Mouse (Mus musculus) hindbrain, postnatal 0 days (tissue): ENCODE results near the gene Ankrd6. TPM values are rescaled to one million over a fixed set of nuclear protein-coding genes. Genes with fewer than 3 reads are reported as not detected.

ENCODE experiments used
- ATAC-seq: fragments of 200-750 bp; cut with Nextera tagmentation; 2 replicates; pipeline ENCODE4 v1.8.0; 2017; ENCODE audit warnings: mild to moderate bottlenecking, moderate TSS enrichment, moderate library complexity
- DNase-seq: peaks from one replicate; pipeline ENCODE4 v3.0.0-alpha.2; 2015; ENCODE audit warnings: low spot score
- H3K27ac ChIP-seq: fragments of 300-500 bp; sonication (generic); 2 replicates; pipeline ENCODE4 v1.5.1; 2014; ENCODE audit warnings: mild to moderate bottlenecking
- H3K27me3 ChIP-seq: fragments of 300-500 bp; sonication (generic); 2 replicates; pipeline ENCODE4 v1.6.1; 2014; ENCODE audit warnings: low read length, mixed read lengths; ENCODE audit not compliant: insufficient read depth
- H3K36me3 ChIP-seq: fragments of 300-500 bp; sonication (generic); 2 replicates; pipeline ENCODE4 v1.6.1; 2014; ENCODE audit warnings: low read length, mixed read lengths; ENCODE audit not compliant: insufficient read depth
- H3K4me1 ChIP-seq: fragments of 300-500 bp; sonication (generic); 2 replicates; pipeline ENCODE4 v1.6.1; 2014; ENCODE audit warnings: antibody characterized with exemption, low read length, mixed read lengths; ENCODE audit not compliant: insufficient read depth
- H3K4me2 ChIP-seq: fragments of 300-500 bp; sonication (generic); 2 replicates; pipeline ENCODE4 v1.6.1; 2014; ENCODE audit warnings: low read depth, mild to moderate bottlenecking, low read length, moderate library complexity, mixed read lengths
- H3K4me3 ChIP-seq: fragments of 300-500 bp; sonication (generic); 2 replicates; pipeline ENCODE4 v1.5.1; 2014; ENCODE audit warnings: low read length
- H3K9ac ChIP-seq: fragments of 300-500 bp; sonication (generic); replicated peaks from 2 replicates; pipeline ENCODE4 v1.6.1; 2014; ENCODE audit warnings: mild to moderate bottlenecking, low read length, moderate library complexity, mixed read lengths
- H3K9me3 ChIP-seq: fragments of 300-500 bp; sonication (generic); 2 replicates; pipeline ENCODE4 v1.6.1; 2016; ENCODE audit warnings: low read length, mixed read lengths
- CTCF ChIP-seq: IDR thresholded peaks from 2 replicates; pipeline ENCODE4 v1.5.1; 2016; ENCODE audit warnings: antibody characterized with exemption, control low read depth, low read depth
- WGBS: fragments of 180-500 bp; shearing (Covaris S2); extraction: QIAGEN DNeasy Blood & Tissue Kit; methylation state at CpG from one replicate; pipeline ENCODE4 v1.1.7; 2014; 5-methylcytosine and 5-hydroxymethylcytosine counted together
- polyA plus RNA-seq: library from polyadenylated mRNA; unstranded; fragments of >200 nt; fragmentation: Nextera tagmentation; extraction: Ambion mirVana; gene quantifications from 2 replicates; pipeline ENCODE4 v1.2.1, GENCODE M21; 2015
- total RNA-seq: library from RNA; depleted of rRNA; stranded (reverse); fragments of >200 nt; gene quantifications from 2 replicates; pipeline ENCODE4 v1.2.3, GENCODE M21; 2014

Ankrd6 gene
- total and polyA plus RNA-seq, 2 experiments from 2014 or later = 17.3 to 26.5 TPM

DNA sequence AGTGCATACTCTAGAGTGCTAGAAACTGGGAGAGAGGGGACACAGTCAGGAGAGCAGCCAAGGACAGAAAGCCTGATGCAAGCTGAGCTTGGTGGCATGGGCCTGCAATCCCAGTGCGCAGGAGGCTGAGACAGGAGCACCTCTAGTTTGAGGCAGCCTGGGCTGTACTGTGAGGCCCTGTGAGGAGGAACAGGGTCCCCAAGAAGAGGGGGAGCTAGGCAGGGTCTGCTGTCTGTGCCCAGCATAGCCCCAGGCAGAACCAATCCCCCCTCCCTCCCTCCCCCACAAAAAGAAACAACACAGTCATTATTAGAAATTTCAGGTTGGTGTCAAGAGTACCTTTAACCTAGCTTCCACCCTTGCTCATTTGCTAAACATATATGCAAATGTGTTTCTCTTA is 27.8 kb downstream of the Ankrd6 start:
- Histone ChIP-seq H3K4me2 (no peak overlapping the region), H3K4me3 (no peak overlapping the region), H3K9me3 (no peaks in the 10 kb centered on the region), H3K27me3 (no peaks in the 10 kb centered on the region), H3K9ac (no peak overlapping the region; the same call in 1 of the 2 replicates), H3K4me1 (peaks cover 4% of the 10 kb centered on the region; the same call in 1 of the 2 replicates), H3K27ac (no peak overlapping the region), H3K36me3 (no peaks in the 10 kb centered on the region)
- no peak for DNase-seq
- TF ChIP-seq CTCF = no peak
- ATAC-seq = no peak
- WGBS = 100% methylated on average over 1 of the region's 1 CpGs

DNA sequence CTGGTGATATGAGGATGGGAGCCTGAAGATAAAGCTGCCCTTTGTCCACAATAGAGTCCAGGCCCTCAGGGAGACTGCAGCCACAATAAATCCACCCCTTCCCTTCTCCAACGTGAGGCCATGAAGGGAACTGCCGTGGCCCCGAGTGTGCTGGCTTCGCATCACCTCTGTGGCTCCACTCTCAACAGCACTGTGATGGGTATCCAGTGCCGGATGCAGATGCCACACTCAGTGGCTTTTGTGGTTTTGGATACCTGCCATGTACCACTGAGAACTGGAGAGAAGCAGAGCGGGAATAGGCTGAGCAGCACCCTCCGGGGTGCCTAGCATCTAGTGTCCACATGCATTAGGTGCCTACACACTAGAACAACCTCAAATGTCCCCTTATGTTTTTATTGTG is 29.8 kb downstream of the Ankrd6 start:
- H3K4me1 ChIP-seq = peaks cover 7% of the 10 kb centered on the region; the same call in 1 of the 2 replicates

DNA sequence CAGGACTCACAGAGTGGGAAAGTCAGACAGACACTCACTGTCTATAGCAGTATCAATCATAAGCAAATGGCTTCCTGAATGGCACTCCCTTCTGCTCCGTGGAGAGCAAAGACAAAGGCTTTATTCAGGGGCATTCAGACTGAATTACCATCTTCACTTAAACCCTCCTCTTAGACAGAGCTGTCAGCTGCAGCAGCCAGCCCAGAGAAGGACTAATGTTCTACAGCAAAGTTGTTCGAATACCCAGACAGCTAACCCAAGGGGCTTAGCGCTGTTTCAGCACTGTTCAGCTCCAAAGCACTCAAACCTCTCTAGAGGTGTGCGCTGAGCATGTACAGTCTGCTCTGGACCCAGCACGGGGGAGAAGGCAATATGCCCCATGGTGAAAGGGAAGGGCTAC is 32.1 kb downstream of the Ankrd6 start:
- Histone ChIP-seq H3K27ac (no peak overlapping the region), H3K4me2 (no peak overlapping the region), H3K9me3 (no peaks in the 10 kb centered on the region), H3K4me1 (peaks cover 3% of the 10 kb centered on the region; the same call in 1 of the 2 replicates), H3K4me3 (no peak overlapping the region), H3K27me3 (no peaks in the 10 kb centered on the region), H3K9ac (no peak overlapping the region), H3K36me3 (no peaks in the 10 kb centered on the region)
- ATAC-seq (no peak), DNase-seq (no peak)
- TF ChIP-seq CTCF = no peak
- 43% methylated on average over 5 of the region's 5 CpGs for WGBS

More for the DNA sequence above, 29.8 kb downstream of the Ankrd6 start:
- H3K36me3 ChIP-seq = no peaks in the 10 kb centered on the region
- H3K4me2 ChIP-seq = no peak overlapping the region
- H3K9ac ChIP-seq = no peak overlapping the region
- no peak overlapping the region for H3K4me3 ChIP-seq
- DNase-seq (no peak), ATAC-seq (no peak)
- H3K27me3 ChIP-seq = no peaks in the 10 kb centered on the region
- no peak overlapping the region for H3K27ac ChIP-seq
- no peaks in the 10 kb centered on the region for H3K9me3 ChIP-seq
- WGBS = 65% methylated on average over 7 of the region's 7 CpGs
- no peak for TF ChIP-seq CTCF

DNA sequence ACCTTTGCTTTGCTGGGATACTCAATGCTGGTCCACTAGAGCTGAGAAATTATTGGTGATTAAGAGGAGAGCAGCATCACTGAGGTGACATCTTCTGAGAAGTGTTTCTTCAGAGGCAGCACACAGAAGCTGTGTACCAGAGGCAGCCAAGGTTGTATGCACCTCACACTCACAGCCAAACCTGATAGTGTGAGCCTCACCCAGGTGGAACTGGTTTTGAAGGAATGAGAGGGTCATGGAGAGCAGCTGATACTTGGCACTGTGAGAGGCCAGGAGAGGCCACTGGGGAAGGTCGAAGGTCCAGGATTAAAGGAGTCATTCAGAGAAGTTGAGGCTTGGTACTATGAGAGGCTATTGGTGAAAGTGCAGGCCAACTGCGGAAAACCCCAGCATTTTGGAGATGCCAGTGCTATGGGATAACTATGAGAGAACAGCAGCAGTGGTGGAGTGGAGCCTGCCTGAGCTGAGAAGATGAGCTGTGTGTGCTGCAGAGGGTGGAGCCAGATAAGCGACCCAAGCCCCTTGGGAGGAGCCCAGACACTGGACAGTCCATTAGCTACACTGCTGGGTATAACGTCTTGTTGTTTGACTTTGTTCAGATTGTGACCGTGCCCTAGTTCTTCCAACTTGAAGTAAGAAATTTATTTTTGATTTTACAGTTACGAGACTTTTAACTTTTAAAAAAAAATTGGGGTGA is 33.8 kb downstream of the Ankrd6 start:
- Histone ChIP-seq H3K27ac (no peak overlapping the region), H3K9ac (no peak overlapping the region), H3K36me3 (no peaks in the 10 kb centered on the region), H3K27me3 (no peaks in the 10 kb centered on the region), H3K4me3 (no peak overlapping the region), H3K9me3 (no peaks in the 10 kb centered on the region), H3K4me2 (no peak overlapping the region), H3K4me1 (peaks cover 3% of the 10 kb centered on the region; the same call in 1 of the 2 replicates)
- no peak for ATAC-seq
- 57% methylated on average over 6 of the region's 6 CpGs for WGBS
- no peak for DNase-seq
- TF ChIP-seq CTCF = no peak

DNA sequence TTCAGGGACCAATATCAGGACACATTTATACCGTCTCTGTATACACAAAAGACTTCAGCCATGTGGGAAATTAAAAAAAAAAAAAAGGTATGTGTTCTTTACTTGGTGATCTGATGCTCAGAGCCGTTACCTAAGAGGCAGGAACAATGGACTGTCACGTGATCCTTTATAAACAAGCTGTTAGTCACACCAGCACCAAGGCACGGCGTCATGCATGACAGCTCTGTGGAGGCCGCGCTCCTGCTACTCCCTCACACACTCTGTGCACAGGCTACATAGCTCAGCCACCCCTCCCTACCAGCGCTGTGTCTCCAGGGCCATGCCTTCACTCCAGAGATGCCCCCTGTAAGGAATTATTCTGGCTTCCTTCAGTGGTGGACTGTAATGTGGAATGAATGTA is 34.7 kb downstream of the Ankrd6 start:
- Histone ChIP-seq H3K27ac (no peak overlapping the region), H3K4me3 (no peak overlapping the region), H3K4me1 (peaks cover 3% of the 10 kb centered on the region; the same call in 1 of the 2 replicates), H3K4me2 (no peak overlapping the region), H3K27me3 (no peaks in the 10 kb centered on the region), H3K9me3 (no peaks in the 10 kb centered on the region), H3K36me3 (no peaks in the 10 kb centered on the region), H3K9ac (no peak overlapping the region)
- peak; percentile 71 for ATAC-seq
- TF ChIP-seq CTCF = no peak
- peak; percentile 57 for DNase-seq
- WGBS = 20% methylated on average over 8 of the region's 8 CpGs

DNA sequence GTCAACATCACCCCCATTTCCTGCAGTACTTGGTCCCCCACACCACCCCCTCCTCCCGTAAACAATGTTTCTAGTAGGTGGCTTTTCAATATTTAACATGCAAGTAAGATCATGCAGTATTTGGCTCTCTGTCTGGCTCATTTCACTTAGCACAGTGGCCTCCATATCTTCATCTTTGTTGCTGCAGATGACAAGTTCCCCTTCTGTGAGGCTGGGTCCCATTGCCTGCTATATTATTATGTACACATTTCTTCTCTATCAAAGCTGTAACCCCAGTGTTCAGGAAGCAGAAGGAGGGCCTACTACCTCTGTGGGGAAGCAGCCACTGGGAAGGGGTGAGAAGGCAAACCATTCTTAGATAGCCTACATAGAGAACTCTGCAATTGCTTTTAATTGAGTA is 40.6 kb downstream of the Ankrd6 start:
- H3K9ac ChIP-seq = no peak overlapping the region
- DNase-seq = no peak
- no peaks in the 10 kb centered on the region for H3K36me3 ChIP-seq
- no peak for ATAC-seq
- no peak overlapping the region for H3K4me3 ChIP-seq
- H3K27ac ChIP-seq = no peak overlapping the region
- no peaks in the 10 kb centered on the region for H3K4me1 ChIP-seq
- 97% methylated on average over 1 of the region's 1 CpGs for WGBS
- no peaks in the 10 kb centered on the region for H3K27me3 ChIP-seq
- H3K4me2 ChIP-seq = no peak overlapping the region
- TF ChIP-seq CTCF = no peak
- H3K9me3 ChIP-seq = no peaks in the 10 kb centered on the region

DNA sequence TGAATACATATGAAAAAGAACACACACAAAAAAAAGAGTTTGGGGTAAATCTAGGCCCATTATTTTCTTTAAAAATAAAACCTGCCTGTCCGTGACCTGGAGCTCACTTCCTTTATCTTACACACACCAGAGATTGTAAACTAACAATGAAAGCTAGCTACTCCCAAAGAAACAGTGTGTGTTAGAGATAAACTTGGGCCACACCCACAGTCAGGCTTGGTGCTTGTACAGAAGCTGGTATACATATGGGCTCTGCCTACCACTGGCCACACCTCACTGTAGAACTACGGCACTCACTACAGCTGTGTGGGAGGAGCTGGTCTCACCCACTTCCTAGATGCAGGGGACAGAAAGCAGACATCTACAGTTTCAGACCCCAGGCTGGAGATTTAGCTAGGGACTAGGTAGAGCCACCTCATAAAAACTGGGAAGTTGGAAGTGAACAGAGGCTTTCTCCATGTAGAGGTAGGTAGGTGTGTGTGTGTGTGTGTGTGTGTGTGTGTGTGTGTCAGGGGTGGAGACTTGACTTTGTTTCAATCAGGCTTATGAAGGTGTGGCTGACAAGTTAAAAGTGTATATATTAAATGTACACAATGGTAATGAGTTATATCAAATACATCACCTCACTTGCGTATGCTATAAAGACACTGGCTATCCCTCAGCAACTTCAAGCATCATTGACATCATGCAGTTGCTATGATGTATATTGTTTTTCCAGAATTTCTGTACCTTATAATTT is 41.2 kb downstream of the Ankrd6 start:
- no peaks in the 10 kb centered on the region for H3K4me1 ChIP-seq
- 84% methylated on average over 3 of the region's 3 CpGs for WGBS
- no peak for DNase-seq
- H3K4me3 ChIP-seq = no peak overlapping the region
- H3K36me3 ChIP-seq = no peaks in the 10 kb centered on the region
- H3K9me3 ChIP-seq = no peaks in the 10 kb centered on the region
- no peak overlapping the region for H3K9ac ChIP-seq
- no peak for TF ChIP-seq CTCF
- no peaks in the 10 kb centered on the region for H3K27me3 ChIP-seq
- no peak for ATAC-seq
- H3K4me2 ChIP-seq = no peak overlapping the region
- H3K27ac ChIP-seq = no peak overlapping the region
